Mouse (Mus musculus): ENCODE data around the gene Syf2.
A peak's percentile ranks its signal among the peaks of the same experiment; 100 is the strongest.

Syf2 gene

GRCm38 (mm10) chr4:134968605-134968976, 37.9 kb downstream of the Syf2 start:
- DNase-seq (ENCODE audit: low read depth): no peak

GRCm38 (mm10) chr4:134975261-134975928, 44.7 kb downstream of the Syf2 start:
- DNase-seq (ENCODE audit: low read depth): no peak

- DNase-seq (ENCODE audit: low read depth): no peak
Observed at GRCm38 (mm10) chr4:134975929-134976308, 45.2 kb downstream of the Syf2 start.

GRCm38 (mm10) chr4:134978930-134979329, 48.2 kb downstream of the Syf2 start:
- no peak for DNase-seq (ENCODE audit: low read depth)

- peak; percentile 60 for DNase-seq (ENCODE audit: low read depth)
Observed at GRCm38 (mm10) chr4:134981959-134982431, 51.3 kb downstream of the Syf2 start.

GRCm38 (mm10) chr4:134983136-134983535, 52.4 kb downstream of the Syf2 start:
- DNase-seq (ENCODE audit: low read depth): peak; percentile 62

DNA sequence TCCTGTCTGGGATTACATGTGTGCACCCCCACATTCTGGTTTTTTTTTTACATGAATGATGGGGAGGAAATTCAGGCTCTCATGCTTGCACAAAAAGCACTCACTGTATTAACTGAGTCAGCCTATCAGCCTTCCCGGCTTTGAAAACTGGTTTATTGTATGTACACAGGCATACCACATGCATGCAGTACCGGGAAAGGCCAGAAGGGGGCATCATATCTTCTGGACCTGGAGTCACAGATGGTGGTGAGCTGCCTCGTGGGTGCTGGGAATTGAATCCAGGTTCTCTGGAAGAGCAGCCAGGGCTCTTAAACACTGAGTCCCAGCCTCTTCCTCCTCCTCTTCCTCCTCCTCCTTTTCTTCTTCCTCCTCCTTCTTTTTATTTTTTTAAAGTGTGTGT, 53.9 kb downstream of the Syf2 start:
- peak; percentile 37 for DNase-seq (ENCODE audit: low read depth)

GRCm38 (mm10) chr4:134985626-134986335, 55.1 kb downstream of the Syf2 start:
- DNase-seq (ENCODE audit: low read depth): no peak

DNA sequence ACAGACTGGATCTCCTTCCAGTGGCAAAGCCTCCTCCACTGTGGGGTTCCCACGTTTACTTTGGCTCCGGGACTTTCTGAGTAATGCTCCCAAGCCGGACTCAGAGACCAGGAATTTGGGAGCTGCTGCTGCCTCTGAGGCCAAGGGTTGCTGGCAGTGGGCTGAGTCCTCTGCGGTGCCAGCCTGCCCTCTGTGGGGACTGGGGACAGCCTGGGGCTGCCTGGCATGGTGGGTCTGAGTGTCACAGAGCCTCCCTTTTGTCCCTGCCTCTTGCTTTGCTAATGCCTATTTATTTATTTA, 55.6 kb downstream of the Syf2 start:
- no peak for DNase-seq (ENCODE audit: low read depth)

- no peak for DNase-seq (ENCODE audit: low read depth)
Observed at GRCm38 (mm10) chr4:134986963-134987362, 56.3 kb downstream of the Syf2 start.
